Mouse (Mus musculus): Measurements from ENCODE around the gene Caap1. TPM values are rescaled to one million over a fixed set of nuclear protein-coding genes. Genes with fewer than 3 reads are reported as not detected.

Gene Caap1
- total RNA-seq (2021): 1 to 10 TPM; 3.4 to 4.1 TPM

- intact Hi-C loops (cut with DNase I): loop anchor here (2.0 kb wide), 1 partner anchor 46 kb away; the partner anchor contains the start of gene Plaa
- DNase-seq: peak; percentile 94 to 97
Measured at GRCm38 (mm10) chr4:94556265-94557054, at the start of gene Caap1, which contains the start of gene Gm10306. Gene Caap1, minus strand, starts transcription at chr4:94556796. Gene Gm10306, plus strand, starts transcription at chr4:94556546.

- intact Hi-C loops (cut with DNase I): no loop called here
- DNase-seq: no peak
Measured at GRCm38 (mm10) chr4:94605591-94605990, 49.0 kb upstream of the Caap1 start.

- intact Hi-C loops (cut with DNase I): no loop called here
- DNase-seq: no peak
Measured at GRCm38 (mm10) chr4:94604452-94605019, 47.9 kb upstream of the Caap1 start.

- intact Hi-C loops (cut with DNase I): loop anchor here (1.0 to 2.0 kb wide), 2 partner anchors 11 to 46 kb away; partner anchors contain the start of genes Caap1, Gm10306 and Ift74
- peak; percentile 90 to 94 for DNase-seq
Measured at GRCm38 (mm10) chr4:94603031-94603629, 46.5 kb upstream of the Caap1 start, which contains the start of gene Plaa. Gene Plaa, minus strand, starts transcription at chr4:94603244.

- DNase-seq: no peak
- intact Hi-C loops (cut with DNase I): loop anchor here (1.0 to 2.0 kb wide), 2 partner anchors 12 to 46 kb away; partner anchors contain the start of genes Caap1, Gm10306 and Ift74
Measured at GRCm38 (mm10) chr4:94602496-94603030, 46.0 kb upstream of the Caap1 start.

- no peak for DNase-seq
Measured at GRCm38 (mm10) chr4:94601395-94601794, 44.8 kb upstream of the Caap1 start.

GRCm38 (mm10) chr4:94592709-94593108, 36.1 kb upstream of the Caap1 start:
- intact Hi-C loops (cut with DNase I): no loop called here
- DNase-seq: no peak

More at GRCm38 (mm10) chr4:94601395-94601794, 44.8 kb upstream of the Caap1 start:
- intact Hi-C loops (cut with DNase I): no loop called here

GRCm38 (mm10) chr4:94591765-94592381, 35.3 kb upstream of the Caap1 start:
- intact Hi-C loops (cut with DNase I): no loop called here
- DNase-seq: no peak

- intact Hi-C loops (cut with DNase I): no loop called here
- DNase-seq: no peak
Measured at GRCm38 (mm10) chr4:94572677-94573076, 16.1 kb upstream of the Caap1 start.

GRCm38 (mm10) chr4:94564297-94564696, 7.7 kb upstream of the Caap1 start:
- intact Hi-C loops (cut with DNase I): no loop called here
- DNase-seq: no peak

- DNase-seq: no peak
- intact Hi-C loops (cut with DNase I): no loop called here
Measured at GRCm38 (mm10) chr4:94561954-94562648, 5.5 kb upstream of the Caap1 start.

- no peak for DNase-seq
- intact Hi-C loops (cut with DNase I): no loop called here
Measured at GRCm38 (mm10) chr4:94560316-94560715, 3.7 kb upstream of the Caap1 start.

- DNase-seq: no peak
- intact Hi-C loops (cut with DNase I): no loop called here
Measured at GRCm38 (mm10) chr4:94559266-94559665, 2.7 kb upstream of the Caap1 start.

GRCm38 (mm10) chr4:94557145-94557544, 549 bp upstream of the Caap1 start:
- intact Hi-C loops (cut with DNase I): loop anchor here (2.0 kb wide), 1 partner anchor 46 kb away; the partner anchor contains the start of gene Plaa
- DNase-seq: peak in 1 of 2 experiments; percentile 4

- intact Hi-C loops (cut with DNase I): no loop called here
- no peak for DNase-seq
Measured at GRCm38 (mm10) chr4:94554955-94555494, 1.6 kb downstream of the Caap1 start.

GRCm38 (mm10) chr4:94544321-94544720, 12.3 kb downstream of the Caap1 start:
- DNase-seq: no peak
- intact Hi-C loops (cut with DNase I): no loop called here

- DNase-seq: no peak
- intact Hi-C loops (cut with DNase I): no loop called here
Measured at GRCm38 (mm10) chr4:94543041-94543440, 13.6 kb downstream of the Caap1 start.

GRCm38 (mm10) chr4:94533205-94533604, 23.4 kb downstream of the Caap1 start:
- no peak for DNase-seq
- intact Hi-C loops (cut with DNase I): no loop called here

GRCm38 (mm10) chr4:94529448-94529847, 27.1 kb downstream of the Caap1 start:
- no peak for DNase-seq
- intact Hi-C loops (cut with DNase I): no loop called here

GRCm38 (mm10) chr4:94523321-94523720, 33.3 kb downstream of the Caap1 start:
- intact Hi-C loops (cut with DNase I): no loop called here
- DNase-seq: no peak
